Mouse (Mus musculus) limb, embryonic 10.5 days (tissue): Measurements from ENCODE around the gene Zscan18. TPM values are rescaled to one million over a fixed set of nuclear protein-coding genes. Genes with fewer than 3 reads are reported as not detected.
"Not testable (repeated sequence)": the region's sequence is repeated elsewhere in the genome, so short reads cannot be mapped to it uniquely, and the experiment has no call there.

Source experiments
- DNase-seq: peaks from one replicate; pipeline ENCODE4 v3.0.0-alpha.2; 2017; ENCODE audit warnings: low spot score
- H3K27ac ChIP-seq: fragments of 300-500 bp; sonication (generic); 2 replicates; pipeline ENCODE4 v1.5.1; 2016; ENCODE audit warnings: mild to moderate bottlenecking
- H3K27me3 ChIP-seq: fragments of 300-500 bp; sonication (generic); 2 replicates; pipeline ENCODE4 v1.6.1; 2016; ENCODE audit warnings: low read depth, mild to moderate bottlenecking; ENCODE audit not compliant: poor library complexity, severe bottlenecking
- H3K36me3 ChIP-seq: fragments of 300-500 bp; sonication (generic); 2 replicates; pipeline ENCODE4 v1.6.1; 2016; ENCODE audit warnings: mild to moderate bottlenecking, moderate library complexity
- H3K4me1 ChIP-seq: fragments of 300-500 bp; sonication (generic); 2 replicates; pipeline ENCODE4 v1.6.1; 2016
- H3K4me3 ChIP-seq: fragments of 300-500 bp; sonication (generic); 2 replicates; pipeline ENCODE4 v1.5.1; 2016; ENCODE audit warnings: mild to moderate bottlenecking, moderate library complexity
- H3K9me3 ChIP-seq: fragments of 300-500 bp; sonication (generic); replicated peaks from 2 replicates; pipeline ENCODE4 v1.6.1; 2016; ENCODE audit warnings: mild to moderate bottlenecking
- WGBS: fragments of 180-500 bp; shearing (Covaris S2); methylation state at CpG from one replicate; pipeline ENCODE4 v1.1.7; 2016; 5-methylcytosine and 5-hydroxymethylcytosine counted together
- polyA plus RNA-seq: library from polyadenylated mRNA; unstranded; fragments of >200 nt; fragmentation: Nextera tagmentation; extraction: Ambion mirVana; gene quantifications from 2 replicates; pipeline ENCODE4 v1.2.1, GENCODE M21; 2016

The Zscan18 gene
- 13.8 and 15.7 TPM in 2 replicates for polyA plus RNA-seq

- DNase-seq = peak; percentile 87
These were observed at the start of gene Zscan18 for GRCm38 (mm10) chr7:12802866-12803726. Gene Zscan18 (minus strand): TSS chr7:12803635.

DNA sequence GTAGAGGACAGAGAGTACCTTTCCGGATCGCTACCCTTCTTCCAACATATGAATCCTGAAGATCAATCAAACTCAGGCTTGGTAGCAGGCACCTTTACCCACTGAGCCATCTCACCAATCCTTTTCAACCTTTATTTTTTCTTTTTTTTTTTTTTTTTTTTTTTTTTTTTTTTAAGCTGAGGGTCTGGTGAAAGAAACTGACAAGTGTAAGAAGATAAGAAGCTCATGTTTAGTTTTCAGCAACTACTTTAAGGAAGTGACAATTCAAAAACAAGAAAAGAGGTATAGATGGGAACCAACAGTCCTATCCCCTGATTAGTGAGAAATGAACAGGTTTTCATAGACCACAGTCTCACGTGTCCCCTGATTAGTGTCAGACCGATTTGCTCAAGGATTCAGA is 32.3 kb upstream of the Zscan18 start:
- no peak for DNase-seq
- H3K36me3 ChIP-seq = peaks cover 49% of the 10 kb centered on the region

More at GRCm38 (mm10) chr7:12802866-12803726, at the start of gene Zscan18:
- Histone ChIP-seq H3K27me3 (no peaks in the 10 kb centered on the region), H3K27ac (peak within 1 kb of the TSS; percentile 87), H3K36me3 (peaks cover 28% of the 10 kb centered on the region), H3K4me1 (peaks cover 12% of the 10 kb centered on the region), H3K9me3 (no peaks in the 10 kb centered on the region), H3K4me3 (peak within 1 kb of the TSS; percentile 59)
- WGBS = 6% methylated on average over 31 of the region's 31 CpGs

DNA sequence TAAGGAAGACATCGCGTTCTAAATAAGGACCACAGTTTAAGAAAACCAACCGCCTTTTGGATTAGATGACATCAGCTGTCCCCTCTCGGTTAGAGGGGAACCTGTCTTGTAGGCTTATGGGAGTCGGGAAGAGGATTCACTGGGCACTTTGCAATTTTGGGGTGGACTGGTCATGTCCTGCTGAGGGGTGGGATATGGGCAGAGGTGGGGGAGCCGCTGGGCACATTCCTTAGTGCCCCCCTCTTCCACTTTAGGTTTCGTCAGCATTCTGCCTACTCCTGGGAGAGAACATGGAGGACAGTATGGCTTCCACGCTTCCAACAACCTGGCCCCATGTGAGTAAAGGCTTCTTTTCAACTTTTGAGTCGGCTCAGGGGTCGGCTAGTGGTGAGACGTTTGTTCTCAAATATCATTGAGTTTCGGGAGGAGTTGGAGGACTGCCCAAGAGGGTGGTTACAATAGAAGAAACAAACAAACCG is 31.8 kb upstream of the Zscan18 start:
- peaks cover 15% of the 10 kb centered on the region for H3K9me3 ChIP-seq
- DNase-seq = peak; percentile 49

More for the DNA sequence above, 32.3 kb upstream of the Zscan18 start:
- Histone ChIP-seq H3K9me3 (peaks cover 21% of the 10 kb centered on the region), H3K4me1 (0 out of 2 replicates have a peak, but pooled peaks cover 2% of the 10 kb centered on the region), H3K4me3 (peak overlapping the region; percentile 64), H3K27ac (no peak overlapping the region), H3K27me3 (no peaks in the 10 kb centered on the region)
- 99% methylated on average over 4 of the region's 4 CpGs for WGBS

GRCm38 (mm10) chr7:12834162-12835120 is 31.0 kb upstream of the Zscan18 start, which contains the start of gene Zfp110:
Gene Zfp110 (plus strand): TSS chr7:12834761.
- peak within 1 kb of the TSS; percentile 64 for H3K4me3 ChIP-seq
- WGBS = 3% methylated on average over 47 of the region's 47 CpGs
- 0 out of 2 replicates have a peak, but pooled peaks cover 2% of the 10 kb centered on the region for H3K4me1 ChIP-seq
- peaks cover 36% of the 10 kb centered on the region for H3K36me3 ChIP-seq
- H3K27me3 ChIP-seq = no peaks in the 10 kb centered on the region
- peak; percentile 88 for DNase-seq
- peak within 1 kb of the TSS; percentile 88 for H3K27ac ChIP-seq
- peaks cover 12% of the 10 kb centered on the region for H3K9me3 ChIP-seq

More for the DNA sequence above, 31.8 kb upstream of the Zscan18 start:
- peak overlapping the region; percentile 64 for H3K4me3 ChIP-seq
- H3K27ac ChIP-seq = peak overlapping the region; percentile 88
- 0 out of 2 replicates have a peak, but pooled peaks cover 2% of the 10 kb centered on the region for H3K4me1 ChIP-seq
- peaks cover 44% of the 10 kb centered on the region for H3K36me3 ChIP-seq
- 43% methylated on average over 13 of the region's 13 CpGs for WGBS
- H3K27me3 ChIP-seq = no peaks in the 10 kb centered on the region

GRCm38 (mm10) chr7:12818521-12819295 is 15.3 kb upstream of the Zscan18 start, which contains the start of gene Zfp329:
Gene Zfp329 (minus strand): TSS chr7:12818858.
- peak within 1 kb of the TSS; percentile 96 for H3K27ac ChIP-seq
- no peaks in the 10 kb centered on the region for H3K27me3 ChIP-seq
- H3K36me3 ChIP-seq = peaks cover 33% of the 10 kb centered on the region
- peaks cover 9% of the 10 kb centered on the region; the same call in 1 of the 2 replicates for H3K9me3 ChIP-seq
- under 1% methylated on average over 40 of the region's 40 CpGs for WGBS
- peak within 1 kb of the TSS; percentile 84 for H3K4me3 ChIP-seq
- DNase-seq = peak; percentile 94
- peaks cover 6% of the 10 kb centered on the region; the same call in 1 of the 2 replicates for H3K4me1 ChIP-seq

GRCm38 (mm10) chr7:12815566-12815965 is 12.1 kb upstream of the Zscan18 start:
- peaks cover 23% of the 10 kb centered on the region for H3K9me3 ChIP-seq
- peaks cover 6% of the 10 kb centered on the region; the same call in 1 of the 2 replicates for H3K4me1 ChIP-seq
- no peak overlapping the region for H3K27ac ChIP-seq
- peaks cover 64% of the 10 kb centered on the region for H3K36me3 ChIP-seq
- no peak overlapping the region for H3K4me3 ChIP-seq
- H3K27me3 ChIP-seq = no peaks in the 10 kb centered on the region
- 97% methylated on average over 8 of the region's 8 CpGs for WGBS
- no peak for DNase-seq

- 1% methylated on average over 16 of the region's 16 CpGs for WGBS
- peaks cover 12% of the 10 kb centered on the region for H3K4me1 ChIP-seq
- H3K36me3 ChIP-seq = peaks cover 31% of the 10 kb centered on the region
- H3K9me3 ChIP-seq = no peaks in the 10 kb centered on the region
- no peak for DNase-seq
- no peaks in the 10 kb centered on the region for H3K27me3 ChIP-seq
- peak overlapping the region; percentile 87 for H3K27ac ChIP-seq
- H3K4me3 ChIP-seq = peak overlapping the region; percentile 59
These were observed 264 bp upstream of the Zscan18 start for GRCm38 (mm10) chr7:12803727-12804071.

DNA sequence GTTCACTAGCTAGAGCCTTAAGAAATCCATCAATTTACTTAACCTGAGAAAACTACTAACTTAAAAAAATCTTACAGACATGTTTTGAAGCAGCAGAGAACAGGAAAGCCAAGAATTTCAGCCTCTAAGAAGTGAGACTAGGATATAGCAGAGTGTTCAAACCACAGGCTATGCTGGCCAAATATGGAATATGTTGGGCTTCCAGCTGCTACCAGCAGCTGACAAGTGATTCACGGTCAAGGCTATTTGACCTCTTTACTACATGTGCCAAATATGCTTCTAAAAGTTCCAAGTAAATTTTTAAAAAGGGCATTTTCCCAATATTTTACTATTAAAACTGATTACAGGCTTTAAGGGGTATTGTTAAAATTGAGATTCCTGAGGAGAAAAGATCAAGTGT is 3.9 kb downstream of the Zscan18 start:
- H3K9me3 ChIP-seq = 0 out of 2 replicates have a peak, but pooled peaks cover 3% of the 10 kb centered on the region
- peaks cover 12% of the 10 kb centered on the region for H3K4me1 ChIP-seq
- 95% methylated on average over 1 of the region's 1 CpGs for WGBS
- DNase-seq = no peak
- H3K27me3 ChIP-seq = no peaks in the 10 kb centered on the region
- H3K27ac ChIP-seq = no peak overlapping the region
- peaks cover 9% of the 10 kb centered on the region for H3K36me3 ChIP-seq
- no peak overlapping the region for H3K4me3 ChIP-seq

DNA sequence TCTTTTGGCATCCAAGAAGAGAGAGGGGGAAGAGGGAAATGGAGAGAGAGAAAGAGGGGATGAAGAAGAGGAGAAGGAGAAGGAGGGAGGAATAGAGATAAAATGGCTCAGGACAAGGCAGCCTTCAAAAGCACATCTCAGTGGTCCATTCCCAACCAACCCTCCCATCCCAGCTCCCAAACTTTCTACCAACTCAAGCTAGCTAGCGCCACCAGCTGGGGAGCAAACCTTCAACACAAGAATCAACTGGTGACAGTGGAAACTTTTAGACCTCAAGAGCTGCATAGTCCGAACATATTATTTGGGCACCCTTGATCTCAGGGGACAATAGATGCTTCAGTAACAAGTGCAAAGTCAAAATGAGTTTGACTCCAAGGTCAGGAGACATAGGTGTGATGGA is 5.5 kb downstream of the Zscan18 start:
- Histone ChIP-seq H3K36me3 (peaks cover 9% of the 10 kb centered on the region), H3K27ac (no peak overlapping the region), H3K4me1 (peaks cover 2% of the 10 kb centered on the region; the same call in 1 of the 2 replicates), H3K4me3 (no peak overlapping the region), H3K9me3 (0 out of 2 replicates have a peak, but pooled peaks cover 3% of the 10 kb centered on the region), H3K27me3 (no peaks in the 10 kb centered on the region)
- 71% methylated on average over 2 of the region's 2 CpGs for WGBS
- DNase-seq = no peak

DNA sequence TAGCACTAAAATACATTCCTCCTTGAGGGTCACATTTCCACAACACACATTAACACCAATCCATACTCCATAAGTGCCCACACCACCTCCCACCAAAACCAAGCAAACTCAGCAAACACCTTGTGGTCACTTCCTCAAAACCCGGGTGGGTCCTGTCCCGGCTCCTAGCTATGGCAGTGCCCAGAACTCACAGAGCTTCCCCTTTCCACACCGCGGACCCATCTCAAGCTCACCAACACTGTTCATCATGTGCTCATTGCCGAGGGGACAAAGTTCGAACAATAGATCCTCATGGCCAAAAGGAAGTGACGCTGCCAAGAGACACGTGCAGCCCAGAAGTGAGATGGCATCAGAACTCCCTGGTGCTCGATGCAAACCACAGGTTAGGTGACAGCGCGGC is 10.8 kb downstream of the Zscan18 start:
- H3K27ac ChIP-seq, H3K4me3 ChIP-seq, H3K9me3 ChIP-seq, H3K27me3 ChIP-seq, H3K4me1 ChIP-seq, H3K36me3 ChIP-seq: not testable (repeated sequence)
- 89% methylated on average over 11 of the region's 11 CpGs for WGBS
- DNase-seq = peak; percentile 19

DNA sequence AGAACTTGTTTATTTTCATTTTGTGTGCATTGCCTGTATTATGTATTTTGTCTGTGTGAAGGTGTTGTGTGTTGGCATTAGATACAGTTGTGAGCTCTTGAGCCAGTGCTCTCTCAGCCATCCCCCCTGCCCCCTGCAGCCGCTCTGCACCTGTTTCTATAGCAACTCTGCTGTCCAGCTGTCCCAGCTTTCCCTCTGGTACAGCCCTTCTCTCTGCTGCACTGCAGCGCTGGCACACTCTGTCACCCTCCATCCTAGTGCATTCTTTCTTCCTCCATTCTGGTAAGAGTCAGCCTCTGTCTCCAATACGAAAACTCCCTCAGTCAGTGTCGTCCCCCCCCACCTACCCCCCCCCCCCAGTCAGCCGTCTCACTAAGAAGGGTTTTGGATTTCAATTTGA is 15.4 kb downstream of the Zscan18 start:
- no peak for DNase-seq
- H3K4me3 ChIP-seq = no peak overlapping the region
- 39% methylated on average over 5 of the region's 5 CpGs for WGBS
- H3K4me1 ChIP-seq = no peaks in the 10 kb centered on the region
- H3K27me3 ChIP-seq = no peaks in the 10 kb centered on the region
- H3K36me3 ChIP-seq = no peaks in the 10 kb centered on the region
- no peak overlapping the region for H3K27ac ChIP-seq
- H3K9me3 ChIP-seq = no peaks in the 10 kb centered on the region

- no peaks in the 10 kb centered on the region for H3K36me3 ChIP-seq
- H3K4me1 ChIP-seq = no peaks in the 10 kb centered on the region
- H3K27me3 ChIP-seq = no peaks in the 10 kb centered on the region
- H3K9me3 ChIP-seq = no peaks in the 10 kb centered on the region
- H3K27ac ChIP-seq = no peak overlapping the region
- no peak overlapping the region for H3K4me3 ChIP-seq
- DNase-seq = no peak
- WGBS = 83% methylated on average over 6 of the region's 6 CpGs
These were observed 16.1 kb downstream of the Zscan18 start for GRCm38 (mm10) chr7:12787333-12787732.
